Mouse (Mus musculus): Measurements from ENCODE around the gene Syce2. TPM values are rescaled to one million over a fixed set of nuclear protein-coding genes. Genes with fewer than 3 reads are reported as not detected.

The Syce2 gene
- polyA plus RNA-seq, 1 experiment from 2014 or later, result 70.3 TPM

Small RNAs within 50 kb of the gene (microRNA-seq; reads per million reads assigned to microRNA genes)
- gene Gm24197 (not detected), gene Mir7069 (1.6 reads per million, percentile 4 among the genes with 10 or more reads in this experiment)

Other genes starting within 250 kb of the Syce2 start
- gene Ier2, start 209.3 kb upstream of the Syce2 start, polyA plus RNA-seq (2015; fragmentation: Nextera tagmentation; extraction: Ambion mirVana), result 73.4 and 80.3 TPM in 2 replicates
- 68.7 and 73.8 TPM in 2 replicates for gene Trmt1, start 185.8 kb upstream of the Syce2 start, polyA plus RNA-seq (2015; fragmentation: Nextera tagmentation; extraction: Ambion mirVana)
- 23.9 and 25.6 TPM in 2 replicates for gene Nacc1, start 184.2 kb upstream of the Syce2 start, polyA plus RNA-seq (2015; fragmentation: Nextera tagmentation; extraction: Ambion mirVana)
- 7.6 and 7.8 TPM in 2 replicates for gene Lyl1, start 170.7 kb upstream of the Syce2 start, polyA plus RNA-seq (2015; fragmentation: Nextera tagmentation; extraction: Ambion mirVana)
- gene G430095P16Rik, start 149.1 kb upstream of the Syce2 start, polyA plus RNA-seq (2015; fragmentation: Nextera tagmentation; extraction: Ambion mirVana), result 1.9 and 2.3 TPM in 2 replicates
- gene Nfix, start 71.8 kb upstream of the Syce2 start, polyA plus RNA-seq (2015; fragmentation: Nextera tagmentation; extraction: Ambion mirVana), result 14.2 and 15.5 TPM in 2 replicates
- 6.3 and 7.0 TPM in 2 replicates for gene Dand5, start 49.3 kb upstream of the Syce2 start, polyA plus RNA-seq (2015; fragmentation: Nextera tagmentation; extraction: Ambion mirVana)
- gene Gadd45gip1, start 40.6 kb upstream of the Syce2 start, polyA plus RNA-seq (2015; fragmentation: Nextera tagmentation; extraction: Ambion mirVana), result 52.6 and 53.0 TPM in 2 replicates
- 112 and 122 TPM in 2 replicates for gene Rad23a, start 31.4 kb upstream of the Syce2 start, polyA plus RNA-seq (2015; fragmentation: Nextera tagmentation; extraction: Ambion mirVana)
- gene Calr, start 25.2 kb upstream of the Syce2 start, polyA plus RNA-seq (2015; fragmentation: Nextera tagmentation; extraction: Ambion mirVana), result 1,039 and 1,041 TPM in 2 replicates
- 102 and 103 TPM in 2 replicates for gene Farsa, start 15.1 kb upstream of the Syce2 start, polyA plus RNA-seq (2015; fragmentation: Nextera tagmentation; extraction: Ambion mirVana)
- 49.8 and 51.2 TPM in 2 replicates for gene Gcdh, start 21.8 kb downstream of the Syce2 start, polyA plus RNA-seq (2015; fragmentation: Nextera tagmentation; extraction: Ambion mirVana)
- gene Klf1, start 29.8 kb downstream of the Syce2 start, polyA plus RNA-seq (2015; fragmentation: Nextera tagmentation; extraction: Ambion mirVana), result 3.4 and 7.2 TPM in 2 replicates
- 8.3 and 8.6 TPM in 2 replicates for gene Dnase2a, start 36.4 kb downstream of the Syce2 start, polyA plus RNA-seq (2015; fragmentation: Nextera tagmentation; extraction: Ambion mirVana)
- 0.40 and 0.48 TPM in 2 replicates for gene Mast1, start 65.2 kb downstream of the Syce2 start, polyA plus RNA-seq (2015; fragmentation: Nextera tagmentation; extraction: Ambion mirVana)
- gene Rtbdn, start 74.9 kb downstream of the Syce2 start, polyA plus RNA-seq (2015; fragmentation: Nextera tagmentation; extraction: Ambion mirVana), result 0.45 and 0.49 TPM in 2 replicates
- not detected in 2 replicates for gene Gm49661, start 97.3 kb downstream of the Syce2 start, polyA plus RNA-seq (2015; fragmentation: Nextera tagmentation; extraction: Ambion mirVana)
- gene Prdx2, start 97.5 kb downstream of the Syce2 start, polyA plus RNA-seq (2015; fragmentation: Nextera tagmentation; extraction: Ambion mirVana), result 808 and 824 TPM in 2 replicates
- gene Rnaseh2a, start 97.7 kb downstream of the Syce2 start, polyA plus RNA-seq (2015; fragmentation: Nextera tagmentation; extraction: Ambion mirVana), result 125 and 129 TPM in 2 replicates
- 9.6 TPM in 2 replicates for gene Junb, start 106.6 kb downstream of the Syce2 start, polyA plus RNA-seq (2015; fragmentation: Nextera tagmentation; extraction: Ambion mirVana)
- 25.3 and 27.0 TPM in 2 replicates for gene Hook2, start 118.5 kb downstream of the Syce2 start, polyA plus RNA-seq (2015; fragmentation: Nextera tagmentation; extraction: Ambion mirVana)
- 0.10 TPM in 1 of 2 replicates, not detected in the other for gene Best2, start 142.4 kb downstream of the Syce2 start, polyA plus RNA-seq (2015; fragmentation: Nextera tagmentation; extraction: Ambion mirVana)
- gene Asna1, start 153.2 kb downstream of the Syce2 start, polyA plus RNA-seq (2015; fragmentation: Nextera tagmentation; extraction: Ambion mirVana), result 133 and 143 TPM in 2 replicates
- 119 and 120 TPM in 2 replicates for gene Trir, start 154.7 kb downstream of the Syce2 start, polyA plus RNA-seq (2015; fragmentation: Nextera tagmentation; extraction: Ambion mirVana)
- gene Tnpo2, start 164.8 kb downstream of the Syce2 start, polyA plus RNA-seq (2015; fragmentation: Nextera tagmentation; extraction: Ambion mirVana), result 25.8 and 30.0 TPM in 2 replicates
- 28.9 and 32.1 TPM in 2 replicates for gene Fbxw9, start 187.9 kb downstream of the Syce2 start, polyA plus RNA-seq (2015; fragmentation: Nextera tagmentation; extraction: Ambion mirVana)
- 0.66 and 0.82 TPM in 2 replicates for gene Gm5741, start 195.9 kb downstream of the Syce2 start, polyA plus RNA-seq (2015; fragmentation: Nextera tagmentation; extraction: Ambion mirVana)
- gene Dhps, start 199.6 kb downstream of the Syce2 start, polyA plus RNA-seq (2015; fragmentation: Nextera tagmentation; extraction: Ambion mirVana), result 68.8 and 72.3 TPM in 2 replicates
- gene Wdr83os, start 208.6 kb downstream of the Syce2 start, polyA plus RNA-seq (2015; fragmentation: Nextera tagmentation; extraction: Ambion mirVana), result 141 TPM in 2 replicates
- gene Wdr83, start 209.2 kb downstream of the Syce2 start, polyA plus RNA-seq (2015; fragmentation: Nextera tagmentation; extraction: Ambion mirVana), result 43.3 and 45.1 TPM in 2 replicates
- 39.2 and 41.5 TPM in 2 replicates for gene Man2b1, start 211.2 kb downstream of the Syce2 start, polyA plus RNA-seq (2015; fragmentation: Nextera tagmentation; extraction: Ambion mirVana)